ENCODE assay signal across 8 mouse cellular contexts in the genomic region with DNA sequence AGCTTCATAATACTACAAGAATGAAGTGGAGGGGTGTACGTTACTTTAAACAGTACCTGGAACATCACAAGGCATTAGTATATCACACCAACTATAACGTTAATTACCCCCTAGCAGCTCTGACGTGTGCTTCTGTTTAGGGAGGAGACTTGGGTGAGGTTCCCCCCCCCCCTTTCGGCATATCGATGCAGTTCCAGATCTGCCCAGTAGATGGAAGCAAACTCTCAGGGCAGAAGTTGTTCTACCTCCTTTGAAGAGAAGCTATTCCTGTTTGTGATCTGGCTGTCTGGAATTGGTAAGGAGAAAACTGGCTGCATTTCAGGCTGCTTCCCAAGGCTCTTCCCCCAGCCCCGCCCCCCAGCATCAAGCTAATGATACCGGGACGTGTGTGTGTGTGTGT. TPM values are rescaled to one million over a fixed set of nuclear protein-coding genes. Genes with fewer than 3 reads are reported as not detected.
A peak's percentile ranks its signal among the peaks of the same experiment; 100 is the strongest.
DNase-seq lines count a peak whose midpoint lies in the region; ATAC-seq and TF ChIP-seq lines count a peak whose summit lies in the region.

No protein-coding gene starts in this region.

- DNase-seq in layer of hippocampus, adult 11-12 months (ENCODE audit: low spot score): peak; percentile 41
- DNase-seq in layer of hippocampus, postnatal 36 days: no peak
- DNase-seq in Patski (ENCODE audit: low read depth, low spot score): no peak
- peak; percentile 36 for DNase-seq in embryo, embryonic 11.5 days (ENCODE audit: low read depth, low spot score)
- DNase-seq in kidney, postnatal 14 days: peak; percentile 60

- POLR2A ChIA-PET in Patski (lab: Charles Lee): interaction anchor here (0.5 to 1.2 kb wide), 2 partner anchors 9 to 120 kb away, joined by 4 to 6 read pairs; no protein-coding TSS in a partner anchor

- no peak overlapping the region for H3K9ac ChIP-seq in heart, embryonic 16.5 days (ENCODE audit: low read length)

- peaks cover 7% of the 10 kb centered on the region for H3K27me3 ChIP-seq in Patski
- no peaks in the 10 kb centered on the region; the same call in 1 of the 2 replicates for H3K27me3 ChIP-seq in heart, embryonic 16.5 days (ENCODE audit: control insufficient read depth, insufficient read depth, low read length)
- no peaks in the 10 kb centered on the region for H3K27me3 ChIP-seq in small intestine, adult 2 months (ENCODE audit: control insufficient read depth, insufficient read depth, low read length)

- H3K27ac ChIP-seq in heart, embryonic 16.5 days (ENCODE audit: low read length): no peak overlapping the region
- no peak overlapping the region for H3K27ac ChIP-seq in small intestine, adult 2 months (ENCODE audit: insufficient read depth, low read depth, low read length)

- ATAC-seq in Patski: peak; percentile 68
- ATAC-seq in heart, embryonic 16.5 days (replicated peaks; ENCODE audit: extremely low read depth, insufficient read depth, low FRiP score): peak; percentile 72; the same call in 1 of the 2 replicates
- ATAC-seq in megakaryocyte-erythroid progenitor cell, adult 5-6 weeks (replicated peaks; ENCODE audit: low FRiP score, low TSS enrichment, poor library complexity, severe bottlenecking): peak; percentile 97

- H3K9me3 ChIP-seq in heart, embryonic 16.5 days (replicated peaks; ENCODE audit: control insufficient read depth, low read length): no peaks in the 10 kb centered on the region

- TF ChIP-seq CTCF in Patski (IDR thresholded peaks at IDR 0.05): peak; percentile 63
- peak; percentile 66; the same call in 1 of the 2 replicates for TF ChIP-seq CTCF in small intestine, adult 2 months (IDR thresholded peaks at IDR 0.05; ENCODE audit: extremely low read depth, insufficient read length, insufficient replicate concordance, low read depth, low read length)

- no peaks in the 10 kb centered on the region for H3K4me1 ChIP-seq in heart, embryonic 16.5 days (ENCODE audit: control insufficient read depth, insufficient read depth, low read length)
- no peaks in the 10 kb centered on the region for H3K4me1 ChIP-seq in small intestine, adult 2 months (ENCODE audit: control insufficient read depth, insufficient read depth, insufficient read length, low read length)

- WGBS in heart, embryonic 16.5 days: 2% methylated on average over 8 of the region's 8 CpGs
- WGBS in small intestine, adult 2 months: 2% methylated on average over 8 of the region's 8 CpGs

- no peaks in the 10 kb centered on the region for H3K36me3 ChIP-seq in heart, embryonic 16.5 days (ENCODE audit: control insufficient read depth, insufficient read depth)
- no peaks in the 10 kb centered on the region for H3K36me3 ChIP-seq in small intestine, adult 2 months (ENCODE audit: control insufficient read depth, insufficient read depth, low read length)

- TF ChIP-seq POLR2A in small intestine, adult 2 months (IDR thresholded peaks at IDR 0.05; ENCODE audit: low read depth, low read length): no peak

- in situ Hi-C loops in Patski (cut with MboI; ENCODE audit: low pct_unique_long_range_greater_than_20kb): loop anchor here (5.0 kb wide), 1 partner anchor 119 kb away; a partner anchor contains a TSS

- CTCF ChIA-PET in Patski (lab: Charles Lee): interaction anchor here (0.7 to 5.4 kb wide), 18 partner anchors 9 to 161 kb away, joined by 3 to 53 read pairs (median 5); a partner anchor contains a TSS

- no peak overlapping the region for H3K4me3 ChIP-seq in heart, embryonic 16.5 days (ENCODE audit: low read length)
- no peak overlapping the region for H3K4me3 ChIP-seq in small intestine, adult 2 months (ENCODE audit: low read depth, low read length)

- H3K4me2 ChIP-seq in heart, embryonic 16.5 days (ENCODE audit: low read depth, low read length): no peak overlapping the region

RNA-seq across cellular contexts. Expression of a gene that starts 5.0 kb away (rescaled TPM):
- not detected for total RNA-seq in layer of hippocampus, postnatal 36 days (2021)
- not detected for polyA plus RNA-seq in Patski (2021)
- not detected in 2 replicates for polyA plus RNA-seq in heart, embryonic 16.5 days (2015; fragmentation: Nextera tagmentation; extraction: Ambion mirVana)
- total RNA-seq in megakaryocyte-erythroid progenitor cell, adult 5-6 weeks (2014; fragmentation: Nextera tagmentation): not detected in 2 replicates
- total RNA-seq in megakaryocyte-erythroid progenitor cell, adult 5-6 weeks (2017): not detected in 2 replicates
- polyA plus RNA-seq in small intestine, adult 2 months (2012; rRNA removed): not detected in 2 replicates

RNA-seq across cellular contexts. Expression of a gene that starts 14.8 kb away (rescaled TPM):
- total RNA-seq in layer of hippocampus, postnatal 36 days (2021): not detected
- polyA plus RNA-seq in Patski (2021): not detected
- not detected in 2 replicates for polyA plus RNA-seq in heart, embryonic 16.5 days (2015; fragmentation: Nextera tagmentation; extraction: Ambion mirVana)
- total RNA-seq in megakaryocyte-erythroid progenitor cell, adult 5-6 weeks (2014; fragmentation: Nextera tagmentation): not detected in 2 replicates
- not detected in 2 replicates for total RNA-seq in megakaryocyte-erythroid progenitor cell, adult 5-6 weeks (2017)
- polyA plus RNA-seq in small intestine, adult 2 months (2012; rRNA removed): not detected in 2 replicates

RNA-seq across cellular contexts. Expression of a gene that starts 36.6 kb away (rescaled TPM):
- not detected for total RNA-seq in layer of hippocampus, postnatal 36 days (2021)
- not detected for polyA plus RNA-seq in Patski (2021)
- not detected in 2 replicates for polyA plus RNA-seq in heart, embryonic 16.5 days (2015; fragmentation: Nextera tagmentation; extraction: Ambion mirVana)
- not detected in 2 replicates for total RNA-seq in megakaryocyte-erythroid progenitor cell, adult 5-6 weeks (2014; fragmentation: Nextera tagmentation)
- total RNA-seq in megakaryocyte-erythroid progenitor cell, adult 5-6 weeks (2017): not detected in 2 replicates
- polyA plus RNA-seq in small intestine, adult 2 months (2012; rRNA removed): not detected in 2 replicates

RNA-seq across cellular contexts. Expression of a gene that starts 37.6 kb away (rescaled TPM):
- 100 to 1,000 TPM; 688 to 703 TPM for total RNA-seq in layer of hippocampus, postnatal 36 days (2021)
- polyA plus RNA-seq in Patski (2021): 44.4 TPM
- polyA plus RNA-seq in heart, embryonic 16.5 days (2015; fragmentation: Nextera tagmentation; extraction: Ambion mirVana): 3.7 and 4.1 TPM in 2 replicates
- total RNA-seq in megakaryocyte-erythroid progenitor cell, adult 5-6 weeks (2014; fragmentation: Nextera tagmentation): 9.1 and 11.1 TPM in 2 replicates
- total RNA-seq in megakaryocyte-erythroid progenitor cell, adult 5-6 weeks (2017): 0.91 and 0.99 TPM in 2 replicates
- polyA plus RNA-seq in small intestine, adult 2 months (2012; rRNA removed): 7.3 and 14.5 TPM in 2 replicates

Comparison
In these comparisons a context has a peak if more than half of its experiments do, and no peak if none do; other contexts are left out.
1. DNase-seq: peak in layer of hippocampus, adult 11-12 months (single experiment), embryo, embryonic 11.5 days (single experiment) and kidney, postnatal 14 days (single experiment); none in layer of hippocampus, postnatal 36 days (0 of 2) and Patski (single experiment).
2. Peak in every context shown above with its lines, with median percentiles within 50 percentile points of each other: ATAC-seq.